Mouse (Mus musculus) mature B cell (primary cell): ENCODE measurements around the gene Frs2.
"Not testable (repeated sequence)": the region's sequence is repeated elsewhere in the genome, so short reads cannot be mapped to it uniquely, and the experiment has no call there.

Experiments
- in situ Hi-C: fragments of 300-500 bp; cut with MboI; formaldehyde crosslinking; loops from 2 replicates; pipeline ENCODE4 v1.14.3; 2019

Frs2 gene

GRCm38 (mm10) chr10:117146421-117146820 lies 1.9 kb downstream of the Frs2 start:
- in situ Hi-C loops = no loop called here

DNA sequence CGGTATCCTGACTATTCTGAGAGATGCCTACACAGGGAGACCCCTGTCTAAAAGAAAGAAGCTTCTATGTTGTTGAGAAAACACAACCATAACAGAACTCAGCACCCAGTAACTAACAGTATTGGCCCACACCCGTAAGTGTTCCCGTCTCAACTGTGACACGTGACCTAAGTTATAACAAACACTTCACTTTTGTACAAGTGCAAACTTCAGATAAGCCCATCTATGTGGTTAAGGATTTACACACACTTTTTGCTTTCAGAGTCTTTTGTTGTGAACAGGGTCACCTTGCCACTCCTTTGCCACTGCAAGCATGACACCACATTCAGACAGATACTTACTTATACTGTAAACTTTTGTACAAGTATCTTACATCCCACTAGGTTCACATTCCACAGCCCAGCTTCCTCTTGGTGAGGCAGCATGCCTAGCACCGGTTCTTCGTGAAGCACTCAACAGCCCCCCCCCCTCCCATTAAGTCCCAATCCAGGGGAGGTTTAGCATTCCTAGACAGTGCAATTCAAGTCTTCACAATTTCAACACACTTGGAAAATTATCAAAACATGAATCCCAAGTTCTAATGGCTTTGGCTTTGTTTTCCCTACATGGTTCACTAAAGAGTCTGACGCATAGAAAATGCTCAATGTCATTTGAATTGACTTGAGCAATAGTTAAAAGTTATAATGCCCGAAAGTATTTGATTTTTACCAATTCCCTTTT lies 2.6 kb downstream of the Frs2 start:
- in situ Hi-C loops = no loop called here

DNA sequence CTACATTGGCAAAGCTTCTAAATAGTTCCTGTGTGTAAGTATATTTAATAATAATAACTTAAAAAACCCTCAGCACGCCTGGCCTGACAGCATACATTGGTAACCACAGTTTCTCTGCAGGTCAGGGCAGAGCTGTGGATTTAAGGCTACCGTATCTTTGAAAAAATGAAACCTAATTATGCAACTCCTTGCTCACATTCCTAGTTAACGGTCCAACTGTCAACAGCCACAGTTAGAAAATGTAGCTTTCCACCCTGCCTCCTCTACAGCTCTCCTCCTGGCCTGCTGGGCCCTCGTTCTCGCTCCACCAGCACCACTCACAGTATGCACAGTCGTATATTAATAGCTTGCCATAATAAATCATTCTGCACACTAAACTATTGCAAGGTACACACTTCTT lies 3.7 kb downstream of the Frs2 start:
- in situ Hi-C loops = no loop called here

DNA sequence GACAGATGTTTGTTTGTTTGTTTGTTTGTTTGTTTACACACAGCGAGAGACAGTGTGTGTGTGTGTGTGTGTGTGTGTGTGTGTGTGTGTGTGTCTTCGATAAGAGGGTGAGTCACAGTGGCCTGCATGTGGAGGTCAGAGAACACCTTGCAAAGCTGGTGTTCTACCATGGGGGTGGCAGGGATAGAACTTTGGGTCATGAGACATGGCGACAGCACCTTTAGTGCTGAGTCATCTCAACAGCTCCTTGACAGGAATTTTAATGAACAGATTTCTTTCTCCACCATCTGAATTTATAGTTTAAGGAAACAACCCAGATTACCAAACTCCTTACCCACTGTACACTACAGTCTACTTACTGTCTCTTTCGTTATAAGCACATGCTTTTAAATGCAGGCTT lies 4.3 kb downstream of the Frs2 start:
- in situ Hi-C loops = no loop called here

- in situ Hi-C loops = no loop called here
Observed at GRCm38 (mm10) chr10:117143311-117143710, 5.0 kb downstream of the Frs2 start.

DNA sequence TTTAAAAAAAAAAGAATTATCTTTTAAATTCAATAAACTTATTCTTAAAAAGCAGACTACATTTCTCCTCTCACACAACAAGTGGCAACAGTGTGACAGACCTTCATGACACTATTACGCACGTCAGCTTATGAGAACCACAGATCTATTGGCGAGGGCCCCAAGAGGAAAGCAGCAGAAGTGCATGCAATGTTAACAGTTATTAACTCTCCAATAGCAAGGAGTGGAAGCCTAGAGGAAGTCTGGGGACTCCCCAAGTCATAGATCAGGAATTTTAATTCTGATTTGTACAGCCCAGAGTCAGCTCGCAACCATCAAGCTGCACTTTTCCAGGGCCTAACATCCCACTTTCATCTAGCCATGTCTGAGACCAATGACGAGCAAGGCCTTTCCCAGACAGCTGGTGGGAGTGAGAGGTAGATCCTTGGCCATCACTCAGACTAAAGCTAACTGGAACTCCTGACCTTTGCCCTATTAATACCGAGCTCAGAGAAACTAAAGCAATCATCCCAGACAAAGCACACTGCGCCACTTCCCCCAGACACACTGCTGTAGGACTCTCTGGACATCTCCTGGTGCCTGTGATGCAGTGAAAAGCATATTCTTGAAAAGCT lies 6.3 kb downstream of the Frs2 start:
- in situ Hi-C loops = no loop called here

GRCm38 (mm10) chr10:117131506-117131905 lies 16.8 kb downstream of the Frs2 start:
- in situ Hi-C loops = not testable (repeated sequence)

DNA sequence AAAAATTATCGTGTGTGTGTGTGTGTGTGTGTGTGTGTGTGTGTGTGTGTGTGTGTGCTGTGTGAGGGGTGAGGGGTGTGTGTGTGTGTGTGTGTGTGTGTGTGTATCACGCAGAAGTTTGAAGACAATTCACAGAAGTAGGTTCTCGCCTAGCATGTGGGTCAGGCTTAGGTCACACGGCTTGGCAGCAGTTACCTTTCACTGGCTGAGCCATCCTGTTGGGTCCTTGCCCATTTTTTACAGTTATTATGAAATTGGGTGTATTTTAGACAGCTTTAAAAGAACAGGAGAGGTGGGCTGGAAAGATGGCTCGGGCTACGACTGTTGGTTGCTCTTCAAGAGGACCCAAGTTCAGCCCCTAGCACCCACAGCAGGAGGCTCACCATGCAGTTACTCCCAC lies 18.3 kb downstream of the Frs2 start:
- in situ Hi-C loops = no loop called here

DNA sequence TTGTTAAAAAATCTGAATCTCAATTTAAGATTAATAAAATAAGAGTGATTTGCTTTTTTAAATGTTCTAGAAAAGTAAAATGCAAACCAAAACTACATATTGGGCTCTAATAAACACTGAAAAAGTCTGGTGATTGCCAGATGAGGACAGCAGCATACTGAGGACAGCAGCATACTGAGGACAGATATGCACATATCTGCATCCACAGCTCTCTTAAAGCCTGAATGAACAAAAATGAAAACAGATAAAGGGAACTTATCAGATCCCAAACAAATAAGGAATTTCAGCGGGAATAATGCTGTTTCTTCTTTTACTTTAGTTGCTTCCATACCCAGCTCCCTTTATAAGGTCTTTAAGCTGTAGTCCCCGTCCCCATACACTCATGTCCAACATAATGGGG lies 19.6 kb downstream of the Frs2 start:
- in situ Hi-C loops = no loop called here

- in situ Hi-C loops = no loop called here
Observed at GRCm38 (mm10) chr10:117127480-117127879, 20.9 kb downstream of the Frs2 start.

GRCm38 (mm10) chr10:117126719-117127118 lies 21.6 kb downstream of the Frs2 start:
- in situ Hi-C loops = no loop called here

DNA sequence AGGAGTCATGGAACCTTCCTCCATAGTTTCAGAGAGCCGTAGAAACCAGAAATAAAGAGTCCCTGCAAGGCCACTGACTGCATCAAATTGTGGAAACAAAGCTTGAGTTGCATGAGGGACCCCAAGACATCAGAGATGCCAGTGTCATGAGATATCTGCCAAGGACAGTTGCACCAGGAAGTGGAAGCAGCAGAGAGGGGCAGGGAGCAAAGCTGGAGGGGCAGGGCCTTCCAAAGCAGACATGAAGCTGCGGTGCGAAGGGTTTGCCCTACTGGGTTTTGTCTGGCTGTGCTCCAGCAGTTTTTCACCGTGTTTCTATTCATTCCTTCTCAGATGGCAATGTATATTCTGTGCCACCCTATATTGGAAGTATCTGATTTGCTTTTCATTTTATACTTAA lies 22.1 kb downstream of the Frs2 start:
- in situ Hi-C loops = no loop called here

- in situ Hi-C loops = no loop called here
Observed at GRCm38 (mm10) chr10:117121448-117121847, 26.9 kb downstream of the Frs2 start.

DNA sequence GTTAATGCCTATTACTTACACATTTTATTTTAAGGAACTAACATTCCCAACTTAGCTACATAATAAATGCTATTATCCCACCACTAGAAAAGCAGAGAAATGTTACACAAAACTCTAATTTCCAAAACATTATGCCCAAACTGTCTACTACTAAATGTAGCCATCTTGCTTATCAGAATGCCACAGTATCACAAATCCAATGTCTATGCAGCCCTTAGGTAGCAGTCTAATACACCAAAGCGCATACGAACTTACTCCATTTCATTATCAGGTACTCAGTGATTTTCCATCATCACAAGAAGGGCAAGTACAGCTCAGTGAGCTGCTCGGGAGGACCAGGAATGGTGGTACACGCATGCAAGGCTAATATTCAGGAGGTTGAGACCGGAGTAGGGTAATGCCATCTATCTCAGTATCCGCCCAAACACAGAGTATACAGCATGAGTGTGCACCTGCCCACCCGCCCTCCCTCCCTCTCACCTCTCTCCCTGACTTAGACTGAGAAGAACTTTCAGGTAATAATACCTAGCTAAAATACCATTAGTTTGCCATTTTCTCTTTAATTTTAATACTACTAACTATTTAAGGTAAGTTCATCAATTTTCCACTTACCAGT lies 28.2 kb downstream of the Frs2 start:
- in situ Hi-C loops = no loop called here

GRCm38 (mm10) chr10:117119531-117119930 lies 28.8 kb downstream of the Frs2 start:
- in situ Hi-C loops = no loop called here

DNA sequence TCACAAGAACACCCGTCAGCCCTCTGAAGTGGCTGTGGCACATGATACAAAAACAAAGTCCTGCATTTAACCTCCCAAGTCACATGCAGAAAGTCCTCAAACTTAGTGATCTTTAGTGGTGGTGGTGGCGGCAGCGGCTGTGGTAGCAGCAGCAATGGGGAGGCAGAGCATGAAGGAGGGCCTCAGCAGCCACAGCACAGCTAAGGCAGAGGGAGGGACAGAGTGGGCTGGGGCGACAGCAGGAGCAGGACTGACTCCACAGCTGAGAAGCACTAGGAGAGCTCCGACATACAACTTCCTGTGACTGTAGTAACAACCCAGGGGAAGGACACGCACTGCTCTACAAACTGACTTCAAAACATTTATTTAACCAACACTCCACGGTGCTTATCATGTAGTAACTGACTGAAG lies 29.9 kb downstream of the Frs2 start:
- in situ Hi-C loops = no loop called here

- in situ Hi-C loops = no loop called here
Observed at GRCm38 (mm10) chr10:117115652-117116051, 32.7 kb downstream of the Frs2 start.

DNA sequence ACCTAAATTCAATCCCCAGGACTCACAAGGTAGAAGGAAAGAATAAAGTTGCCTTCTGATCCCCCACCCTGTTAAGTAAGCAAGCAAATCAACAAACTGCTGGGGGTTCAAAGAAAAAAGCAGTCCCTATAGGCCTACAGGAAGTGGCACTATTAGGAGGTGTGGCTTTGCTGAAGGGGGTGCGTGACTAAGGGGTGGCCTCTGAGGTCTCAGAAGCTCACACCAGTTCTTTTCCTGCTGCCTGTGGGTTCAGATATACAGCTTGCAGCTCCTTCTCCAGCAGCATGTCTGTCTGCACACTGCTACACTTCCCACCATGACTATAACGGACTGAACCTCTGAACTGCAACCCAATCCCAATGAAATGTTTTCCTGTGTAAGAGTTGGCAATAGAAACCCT lies 35.8 kb downstream of the Frs2 start:
- in situ Hi-C loops = no loop called here

DNA sequence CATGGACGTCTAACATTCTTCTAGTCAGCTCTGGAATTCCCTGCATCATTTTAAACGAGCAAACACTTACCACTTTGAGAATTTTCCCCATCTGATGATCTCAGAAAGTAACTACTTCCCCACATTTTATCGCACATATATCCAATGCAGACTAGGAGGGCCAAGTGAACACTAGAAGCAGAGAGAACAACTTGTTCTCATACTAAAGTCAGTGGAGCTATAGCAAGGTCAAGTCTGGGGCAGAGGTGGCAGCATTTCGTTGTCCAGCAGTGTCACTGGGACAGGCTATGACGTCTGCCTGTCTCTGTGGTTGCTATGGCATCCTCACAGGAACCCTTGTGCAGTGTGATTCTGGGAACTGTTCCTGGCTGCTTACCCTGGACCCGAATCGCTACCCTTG lies 36.9 kb downstream of the Frs2 start:
- in situ Hi-C loops = no loop called here

- in situ Hi-C loops = no loop called here
Observed at GRCm38 (mm10) chr10:117110271-117110670, 38.1 kb downstream of the Frs2 start.

DNA sequence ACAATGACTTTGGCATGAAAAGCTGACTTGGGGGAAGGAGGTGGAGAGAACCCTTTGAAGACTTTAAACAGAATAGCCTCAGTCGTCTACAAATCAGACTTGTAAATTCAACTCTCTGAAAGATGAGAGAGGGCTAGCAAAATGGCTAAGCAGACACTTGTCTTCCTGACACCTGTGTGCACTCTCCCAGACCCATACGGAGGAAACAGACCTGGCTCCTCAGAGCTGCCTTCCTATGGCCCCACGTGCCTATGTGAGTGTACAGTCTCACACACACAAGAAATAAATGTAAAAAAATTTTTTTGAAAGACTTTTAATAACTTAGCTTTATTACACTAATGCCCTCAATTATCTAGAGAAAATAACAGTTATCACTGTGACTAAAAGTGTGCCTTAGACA lies 41.6 kb downstream of the Frs2 start:
- in situ Hi-C loops = no loop called here

DNA sequence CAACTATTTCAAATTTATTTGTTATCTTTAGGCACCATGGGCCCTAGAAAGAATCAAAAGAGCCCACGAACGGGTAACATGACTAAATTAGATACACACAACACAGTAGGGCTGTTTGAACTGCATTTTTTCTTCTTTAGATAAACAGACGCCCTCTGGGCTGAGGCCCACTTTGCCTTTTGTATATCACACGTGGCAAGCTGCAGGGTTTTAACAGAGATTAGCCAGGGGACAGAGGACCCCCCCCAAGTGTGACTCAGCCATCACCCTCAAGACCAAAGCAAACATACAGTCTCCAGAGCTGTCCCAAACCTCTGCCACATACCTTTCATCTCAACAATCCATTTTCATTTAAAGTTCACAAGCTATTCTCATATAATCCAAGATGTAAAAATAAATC lies 42.1 kb downstream of the Frs2 start:
- in situ Hi-C loops = no loop called here

DNA sequence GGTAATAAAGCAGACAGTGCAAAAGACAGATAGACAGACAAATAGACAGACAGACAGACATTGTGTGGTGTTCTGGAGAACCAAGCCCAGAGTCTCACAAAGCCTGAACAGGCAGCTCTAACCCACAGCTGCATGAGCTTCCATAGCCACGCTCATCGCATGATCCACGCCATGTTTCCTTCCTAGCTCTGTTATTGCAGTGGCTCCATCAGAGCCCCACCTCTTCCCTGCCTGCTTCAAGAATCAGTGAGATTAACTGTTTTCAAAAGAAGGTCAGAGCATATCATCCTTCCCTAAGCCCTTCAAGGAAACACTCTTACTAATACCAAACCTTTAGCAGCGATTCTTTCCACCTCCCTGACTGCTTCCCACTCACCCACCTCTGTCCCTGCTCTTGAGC lies 43.3 kb downstream of the Frs2 start:
- in situ Hi-C loops = no loop called here
